Mouse (Mus musculus) ES-E14 (cell line): ENCODE measurements at regions not wholly inside any gene's neighbourhood (a gene's known extent, or its start where the extent isn't known, plus 50 kb on each side); places are given as distances from the start of the nearest gene placed in this dataset.

Experiments
- CHD2 ChIP-seq: IDR thresholded peaks from 2 replicates; pipeline ENCODE4 v1.6.1; 2014; ENCODE audit warnings: mild to moderate bottlenecking, low read depth, low read length, inconsistent platforms
- HCFC1 ChIP-seq: IDR thresholded peaks from 2 replicates; pipeline ENCODE4 v1.6.1; 2012; ENCODE audit warnings: low read length, inconsistent platforms, borderline replicate concordance; ENCODE audit not compliant: insufficient read depth
- MAFK ChIP-seq: IDR thresholded peaks from 2 replicates; pipeline ENCODE4 v1.6.1; 2014; ENCODE audit warnings: mild to moderate bottlenecking, low read depth, low read length, inconsistent platforms; ENCODE audit not compliant: insufficient read depth
- ZC3H11A ChIP-seq: IDR thresholded peaks from 2 replicates; pipeline ENCODE4 v1.6.1; 2012; ENCODE audit warnings: low read depth, mild to moderate bottlenecking, inconsistent platforms, low read length, borderline replicate concordance
- ZNF384 ChIP-seq: IDR thresholded peaks from 2 replicates; pipeline ENCODE4 v1.6.1; 2012; ENCODE audit warnings: low read depth, low read length, inconsistent platforms

- no peak for TF ChIP-seq ZNF384
- TF ChIP-seq MAFK: no peak
- TF ChIP-seq CHD2: no peak
- peak; percentile 62; the same call in 1 of the 2 replicates for TF ChIP-seq ZC3H11A
- no peak for TF ChIP-seq HCFC1
These were observed 933.6 kb upstream of the Lrrc6 start for GRCm38 (mm10) chr15:67434284-67434683.
